Mouse (Mus musculus): ENCODE measurements at regions not wholly inside any gene's neighbourhood (a gene's known extent, or its start where the extent isn't known, plus 50 kb on each side); places are given as distances from the start of the nearest gene placed in this dataset.

- no peak overlapping the region for H3K4me2 ChIP-seq
- H3K27ac ChIP-seq (ENCODE audit: low read depth, low read length) = no peak overlapping the region
- no peak overlapping the region for H3K9ac ChIP-seq (ENCODE audit: low read depth, low read length)
- DNase-seq (ENCODE audit: low spot score) = no peak
- H3K4me1 ChIP-seq (replicated peaks; ENCODE audit: control insufficient read depth, insufficient read depth, low read length) = no peaks in the 10 kb centered on the region
- no peaks in the 10 kb centered on the region for H3K27me3 ChIP-seq (replicated peaks; ENCODE audit: control insufficient read depth, insufficient read depth, low read length)
- H3K9me3 ChIP-seq (ENCODE audit: control insufficient read depth, low read length) = no peaks in the 10 kb centered on the region
- H3K4me3 ChIP-seq (ENCODE audit: low read depth, low read length) = no peak overlapping the region
- ATAC-seq (replicated peaks; ENCODE audit: low FRiP score) = no peak
- 80% methylated on average over 1 of the region's 1 CpGs for WGBS
- no peaks in the 10 kb centered on the region for H3K36me3 ChIP-seq (ENCODE audit: control insufficient read depth, insufficient read depth, low read length)
Measured at GRCm38 (mm10) chr2:148327552-148327951, 67.6 kb upstream of the Sstr4 start.

- ATAC-seq (replicated peaks; ENCODE audit: low FRiP score) = no peak
- Histone ChIP-seq H3K36me3 (ENCODE audit: control insufficient read depth, insufficient read depth, low read length) (no peaks in the 10 kb centered on the region), H3K9me3 (ENCODE audit: control insufficient read depth, low read length) (no peaks in the 10 kb centered on the region), H3K4me3 (ENCODE audit: low read depth, low read length) (no peak overlapping the region), H3K27ac (ENCODE audit: low read depth, low read length) (no peak overlapping the region), H3K4me2 (no peak overlapping the region), H3K9ac (ENCODE audit: low read depth, low read length) (no peak overlapping the region), H3K4me1 (replicated peaks; ENCODE audit: control insufficient read depth, insufficient read depth, low read length) (no peaks in the 10 kb centered on the region), H3K27me3 (replicated peaks; ENCODE audit: control insufficient read depth, insufficient read depth, low read length) (no peaks in the 10 kb centered on the region)
- 75% methylated on average over 2 of the region's 2 CpGs for WGBS
- no peak for DNase-seq (ENCODE audit: low spot score)
Measured at GRCm38 (mm10) chr2:148330368-148330767, 64.8 kb upstream of the Sstr4 start.

GRCm38 (mm10) chr2:148334555-148334954, 60.6 kb upstream of the Sstr4 start:
- Histone ChIP-seq H3K4me2 (no peak overlapping the region), H3K9me3 (ENCODE audit: control insufficient read depth, low read length) (no peaks in the 10 kb centered on the region), H3K4me1 (replicated peaks; ENCODE audit: control insufficient read depth, insufficient read depth, low read length) (no peaks in the 10 kb centered on the region), H3K4me3 (ENCODE audit: low read depth, low read length) (no peak overlapping the region), H3K9ac (ENCODE audit: low read depth, low read length) (no peak overlapping the region), H3K27me3 (replicated peaks; ENCODE audit: control insufficient read depth, insufficient read depth, low read length) (no peaks in the 10 kb centered on the region), H3K27ac (ENCODE audit: low read depth, low read length) (no peak overlapping the region), H3K36me3 (ENCODE audit: control insufficient read depth, insufficient read depth, low read length) (no peaks in the 10 kb centered on the region)
- DNase-seq (ENCODE audit: low spot score) (no peak), ATAC-seq (replicated peaks; ENCODE audit: low FRiP score) (no peak)
- WGBS = 88% methylated on average over 1 of the region's 1 CpGs

- Histone ChIP-seq H3K36me3 (ENCODE audit: control insufficient read depth, insufficient read depth, low read length) (no peaks in the 10 kb centered on the region), H3K9me3 (ENCODE audit: control insufficient read depth, low read length) (no peaks in the 10 kb centered on the region), H3K4me3 (ENCODE audit: low read depth, low read length) (no peak overlapping the region), H3K4me1 (replicated peaks; ENCODE audit: control insufficient read depth, insufficient read depth, low read length) (no peaks in the 10 kb centered on the region), H3K9ac (ENCODE audit: low read depth, low read length) (no peak overlapping the region), H3K27ac (ENCODE audit: low read depth, low read length) (no peak overlapping the region), H3K4me2 (no peak overlapping the region), H3K27me3 (replicated peaks; ENCODE audit: control insufficient read depth, insufficient read depth, low read length) (no peaks in the 10 kb centered on the region)
- 75% methylated on average over 2 of the region's 2 CpGs for WGBS
- no peak for DNase-seq (ENCODE audit: low spot score)
- ATAC-seq (replicated peaks; ENCODE audit: low FRiP score) = no peak
Measured at GRCm38 (mm10) chr2:148336626-148337025, 58.5 kb upstream of the Sstr4 start.

- WGBS = 37% methylated on average over 6 of the region's 6 CpGs
- Histone ChIP-seq H3K27ac (ENCODE audit: low read depth, low read length) (no peak overlapping the region), H3K4me1 (replicated peaks; ENCODE audit: control insufficient read depth, insufficient read depth, low read length) (no peaks in the 10 kb centered on the region), H3K9ac (ENCODE audit: low read depth, low read length) (no peak overlapping the region), H3K36me3 (ENCODE audit: control insufficient read depth, insufficient read depth, low read length) (no peaks in the 10 kb centered on the region), H3K9me3 (ENCODE audit: control insufficient read depth, low read length) (no peaks in the 10 kb centered on the region), H3K27me3 (replicated peaks; ENCODE audit: control insufficient read depth, insufficient read depth, low read length) (no peaks in the 10 kb centered on the region), H3K4me3 (ENCODE audit: low read depth, low read length) (no peak overlapping the region), H3K4me2 (no peak overlapping the region)
- DNase-seq (ENCODE audit: low spot score) (no peak), ATAC-seq (replicated peaks; ENCODE audit: low FRiP score) (peak; percentile 75)
Measured at GRCm38 (mm10) chr2:148338308-148338768, 56.8 kb upstream of the Sstr4 start.

- Histone ChIP-seq H3K4me1 (replicated peaks; ENCODE audit: control insufficient read depth, insufficient read depth, low read length) (no peaks in the 10 kb centered on the region), H3K4me3 (ENCODE audit: low read depth, low read length) (no peak overlapping the region), H3K9me3 (ENCODE audit: control insufficient read depth, low read length) (no peaks in the 10 kb centered on the region), H3K4me2 (no peak overlapping the region), H3K9ac (ENCODE audit: low read depth, low read length) (no peak overlapping the region), H3K36me3 (ENCODE audit: control insufficient read depth, insufficient read depth, low read length) (no peaks in the 10 kb centered on the region), H3K27me3 (replicated peaks; ENCODE audit: control insufficient read depth, insufficient read depth, low read length) (no peaks in the 10 kb centered on the region), H3K27ac (ENCODE audit: low read depth, low read length) (no peak overlapping the region)
- ATAC-seq (replicated peaks; ENCODE audit: low FRiP score) = no peak
- no peak for DNase-seq (ENCODE audit: low spot score)
Measured at GRCm38 (mm10) chr2:148338894-148339293, 56.2 kb upstream of the Sstr4 start.

GRCm38 (mm10) chr2:148344193-148344592, 51.0 kb upstream of the Sstr4 start:
- H3K4me3 ChIP-seq (ENCODE audit: low read depth, low read length) = no peak overlapping the region
- H3K27me3 ChIP-seq (replicated peaks; ENCODE audit: control insufficient read depth, insufficient read depth, low read length) = no peaks in the 10 kb centered on the region
- no peak for ATAC-seq (replicated peaks; ENCODE audit: low FRiP score)
- H3K27ac ChIP-seq (ENCODE audit: low read depth, low read length) = no peak overlapping the region
- no peaks in the 10 kb centered on the region for H3K9me3 ChIP-seq (ENCODE audit: control insufficient read depth, low read length)
- 60% methylated on average over 2 of the region's 2 CpGs for WGBS
- no peak overlapping the region for H3K9ac ChIP-seq (ENCODE audit: low read depth, low read length)
- no peaks in the 10 kb centered on the region for H3K36me3 ChIP-seq (ENCODE audit: control insufficient read depth, insufficient read depth, low read length)
- no peak overlapping the region for H3K4me2 ChIP-seq
- no peak for DNase-seq (ENCODE audit: low spot score)
- H3K4me1 ChIP-seq (replicated peaks; ENCODE audit: control insufficient read depth, insufficient read depth, low read length) = no peaks in the 10 kb centered on the region

All from liver, embryonic 11.5 days (tissue).